Mouse (Mus musculus): ENCODE measurements around the gene E130116L18Rik. TPM values are rescaled to one million over a fixed set of nuclear protein-coding genes. Genes with fewer than 3 reads are reported as not detected.

E130116L18Rik gene
- not detected for polyA plus RNA-seq (2017; shearing (Covaris generic))

GRCm38 (mm10) chr5:25222752-25223702 is at the start of gene E130116L18Rik:
TSS of gene E130116L18Rik (minus strand) at chr5:25223153.

DNA sequence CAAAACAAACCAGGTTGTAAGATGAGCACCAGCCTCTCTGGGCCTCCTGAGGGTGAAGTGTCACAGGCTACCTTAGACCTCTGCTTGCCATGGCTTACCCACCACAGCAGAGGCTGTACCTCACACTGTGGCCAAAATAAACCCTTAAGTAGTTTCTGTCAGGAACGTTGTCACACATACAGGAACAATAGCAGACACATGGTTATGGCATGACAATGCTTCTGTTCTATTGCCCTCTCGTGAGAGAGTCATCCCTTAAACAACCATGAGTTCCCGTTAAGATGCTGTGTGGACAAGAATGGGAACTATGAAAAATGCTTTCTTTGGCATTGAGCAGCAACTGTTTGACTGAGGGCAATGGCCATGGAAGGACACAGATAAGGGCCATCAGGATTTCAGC is 1.3 kb downstream of the E130116L18Rik start, which contains the start of gene Galnt11:
Gene Galnt11, plus strand, starts transcription at position 301 of the 400 bp plus-strand sequence.

DNA sequence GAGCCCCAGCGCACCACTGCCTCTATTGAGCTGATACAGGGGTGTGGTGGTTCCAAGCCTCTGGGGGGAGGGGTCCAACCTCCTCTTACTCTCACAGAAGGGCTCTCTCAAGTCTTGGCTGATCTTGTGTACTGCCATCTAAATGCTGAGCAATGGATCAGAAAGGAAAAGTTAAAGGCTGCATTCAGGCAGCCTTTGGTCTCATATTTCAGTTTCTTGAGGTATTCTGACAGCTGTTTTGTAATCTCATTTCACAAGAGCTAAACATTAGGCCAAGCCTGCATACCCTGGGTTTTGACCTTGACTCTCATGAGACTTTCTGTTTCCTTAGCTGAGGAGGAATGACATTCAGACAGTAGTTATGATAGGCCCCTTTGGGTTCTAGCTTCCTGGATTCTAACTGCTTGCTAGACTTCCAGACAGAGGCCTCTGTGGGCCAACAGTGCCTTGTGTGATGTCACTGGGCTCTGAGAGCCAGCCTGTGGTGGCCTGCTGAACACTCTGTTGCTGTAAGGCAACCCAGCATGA is 41.9 kb downstream of the E130116L18Rik start, which contains the start of gene Galntl5:
Gene Galntl5, plus strand, starts transcription at position 457 of the 528 bp plus-strand sequence.

Other genes starting within 250 kb of the E130116L18Rik start
- 51.9 TPM for gene Prkag2, start 122.5 kb downstream of the E130116L18Rik start, polyA plus RNA-seq (2017; shearing (Covaris generic))
- not detected for gene Galntl5, start 41.7 kb downstream of the E130116L18Rik start, polyA plus RNA-seq (2017; shearing (Covaris generic))
- gene Galnt11, start 1.2 kb downstream of the E130116L18Rik start, polyA plus RNA-seq (2017; shearing (Covaris generic)) = 31.9 TPM

Measured in CD4-positive, CD25-positive, alpha-beta regulatory T cell (primary cell).